Mouse (Mus musculus) midbrain, embryonic 10.5 days (tissue): ENCODE measurements around the gene Wdr18. TPM values are rescaled to one million over a fixed set of nuclear protein-coding genes. Genes with fewer than 3 reads are reported as not detected.

ENCODE experiments used
- DNase-seq: peaks from one replicate; pipeline ENCODE4 v3.0.0-alpha.2; 2017; ENCODE audit warnings: low spot score
- H3K27ac ChIP-seq: fragments of 300-500 bp; sonication (generic); replicated peaks from 2 replicates; pipeline ENCODE4 v1.5.1; 2016; ENCODE audit warnings: mild to moderate bottlenecking
- H3K27me3 ChIP-seq: fragments of 300-500 bp; sonication (generic); 2 replicates; pipeline ENCODE4 v1.6.1; 2016; ENCODE audit warnings: low read depth, mild to moderate bottlenecking; ENCODE audit not compliant: poor library complexity, severe bottlenecking
- H3K36me3 ChIP-seq: fragments of 300-500 bp; sonication (generic); 2 replicates; pipeline ENCODE4 v1.6.1; 2016; ENCODE audit warnings: mild to moderate bottlenecking, moderate library complexity
- H3K4me1 ChIP-seq: fragments of 300-500 bp; sonication (generic); 2 replicates; pipeline ENCODE4 v1.6.1; 2016
- H3K4me3 ChIP-seq: fragments of 300-500 bp; sonication (generic); 2 replicates; pipeline ENCODE4 v1.5.1; 2016; ENCODE audit warnings: mild to moderate bottlenecking, moderate library complexity
- H3K9me3 ChIP-seq: fragments of 300-500 bp; sonication (generic); replicated peaks from 2 replicates; pipeline ENCODE4 v1.6.1; 2016; ENCODE audit warnings: mild to moderate bottlenecking
- WGBS: fragments of 180-500 bp; shearing (Covaris S2); methylation state at CpG from one replicate; pipeline ENCODE4 v1.1.7; 2016; 5-methylcytosine and 5-hydroxymethylcytosine counted together
- polyA plus RNA-seq: library from polyadenylated mRNA; unstranded; fragments of >200 nt; fragmentation: Nextera tagmentation; extraction: Ambion mirVana; gene quantifications from 2 replicates; pipeline ENCODE4 v1.2.1, GENCODE M21; 2016

The Wdr18 gene
- polyA plus RNA-seq, 1 experiment from 2014 or later: 155 TPM

DNA sequence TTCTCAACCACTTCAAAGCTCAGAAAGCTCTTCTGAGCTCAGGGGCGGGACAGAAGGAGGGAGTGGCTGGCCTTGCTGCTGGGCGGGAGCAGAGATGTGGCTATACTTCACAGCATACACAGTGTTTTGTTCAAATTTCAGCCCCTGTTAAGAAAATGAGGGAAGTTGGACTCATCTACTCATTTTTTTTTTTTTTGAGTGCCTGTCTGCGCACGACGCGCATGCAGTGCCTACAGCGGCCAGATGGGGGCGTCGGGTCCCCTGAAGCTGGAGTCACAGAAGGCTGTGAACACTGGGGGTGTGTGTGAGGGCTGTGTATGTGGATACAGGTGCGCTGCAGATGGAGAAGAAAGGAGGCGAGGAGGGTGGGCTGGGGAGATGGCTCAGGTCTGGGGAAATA lies 27.0 kb downstream of the Wdr18 start:
- WGBS: 4% methylated on average over 11 of the region's 11 CpGs
- Histone ChIP-seq H3K27me3 (peaks cover 53% of the 10 kb centered on the region), H3K36me3 (peaks cover 14% of the 10 kb centered on the region; the same call in 1 of the 2 replicates), H3K27ac (no peak overlapping the region), H3K9me3 (peaks cover 13% of the 10 kb centered on the region), H3K4me3 (peak overlapping the region; percentile 56; the same call in 1 of the 2 replicates), H3K4me1 (peaks cover 64% of the 10 kb centered on the region)
- DNase-seq: peak; percentile 85

DNA sequence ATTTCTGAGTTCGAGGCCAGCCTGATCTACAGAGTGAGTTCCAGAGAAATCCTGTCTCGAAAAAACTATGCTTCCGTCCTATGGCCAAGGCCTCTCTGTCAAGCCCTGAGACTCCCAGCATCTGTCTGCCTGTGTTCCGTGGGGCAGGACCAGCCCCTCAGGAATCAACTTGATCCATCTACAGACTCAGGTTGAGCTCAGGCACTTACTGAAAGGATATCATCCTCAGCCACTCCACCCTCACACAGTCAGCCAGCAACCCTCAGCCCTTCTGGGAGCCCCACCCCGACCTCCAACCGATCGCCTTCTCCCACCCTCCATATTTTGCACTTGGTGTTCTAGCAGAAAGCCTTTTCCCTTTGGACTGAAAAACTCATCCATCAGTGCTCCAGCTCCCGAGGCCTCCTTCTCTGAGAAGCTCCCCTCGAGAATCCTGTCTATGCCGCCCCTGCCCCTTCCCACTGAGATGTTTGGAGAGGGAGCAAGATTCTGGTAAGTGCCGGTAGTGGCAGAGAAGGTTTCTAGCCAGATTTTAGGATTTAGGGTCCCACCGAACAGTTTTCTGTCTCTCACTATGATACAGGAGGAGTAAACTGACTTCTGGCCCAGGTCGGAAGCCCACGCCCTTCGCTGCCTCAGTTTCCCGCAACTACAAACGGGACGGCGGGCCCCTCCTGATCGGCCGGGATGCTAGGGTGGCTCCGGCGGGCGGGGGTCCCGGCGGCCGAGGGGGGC lies 28.0 kb downstream of the Wdr18 start:
- H3K27ac ChIP-seq: peak overlapping the region; percentile 75
- DNase-seq: no peak
- peak overlapping the region; percentile 56 for H3K4me3 ChIP-seq
- peaks cover 17% of the 10 kb centered on the region; the same call in 1 of the 2 replicates for H3K36me3 ChIP-seq
- peaks cover 53% of the 10 kb centered on the region for H3K27me3 ChIP-seq
- H3K4me1 ChIP-seq: peaks cover 57% of the 10 kb centered on the region
- H3K9me3 ChIP-seq: peaks cover 14% of the 10 kb centered on the region
- 11% methylated on average over 27 of the region's 27 CpGs for WGBS

DNA sequence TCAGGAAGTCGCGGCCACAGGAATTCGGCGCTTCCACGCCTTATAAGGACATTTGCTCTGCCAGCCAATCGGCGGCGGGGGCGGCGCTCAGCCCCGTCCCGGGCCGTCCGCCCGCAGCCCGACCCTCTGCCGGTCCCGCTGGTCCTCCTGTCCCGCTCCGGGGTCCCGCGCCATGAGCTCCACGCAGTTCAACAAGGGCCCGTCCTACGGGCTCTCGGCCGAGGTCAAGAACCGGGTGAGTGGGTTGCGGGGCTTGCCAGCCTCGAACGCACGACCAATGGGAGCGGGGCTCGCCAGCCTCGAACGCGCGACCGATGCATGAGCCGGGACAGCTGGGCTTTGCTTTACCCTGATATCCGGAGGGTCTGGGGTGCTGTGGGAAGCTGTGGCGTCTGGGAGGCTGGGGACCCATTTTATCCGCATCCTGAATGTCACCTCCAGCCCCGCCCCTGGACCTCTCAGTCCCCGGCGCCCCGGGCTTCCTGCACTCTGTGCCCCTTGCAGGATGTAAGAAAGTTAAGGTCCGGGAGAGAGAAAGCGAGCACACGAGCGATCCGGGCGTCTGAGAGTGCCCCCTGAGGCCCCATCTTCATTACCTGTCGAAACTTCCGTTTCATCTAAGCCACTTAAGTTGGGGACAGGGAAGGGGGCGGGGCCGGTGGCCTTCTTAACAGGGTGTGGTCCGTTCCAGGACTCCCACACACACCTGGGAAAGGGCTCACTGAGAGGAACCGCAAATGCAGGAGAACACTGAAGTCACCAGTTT lies 28.7 kb downstream of the Wdr18 start, which contains the start of gene Cnn2:
Gene Cnn2, plus strand, starts transcription at position 79 of the 766 bp plus-strand sequence.
- peaks cover 22% of the 10 kb centered on the region; the same call in 1 of the 2 replicates for H3K36me3 ChIP-seq
- H3K27me3 ChIP-seq: peaks cover 53% of the 10 kb centered on the region
- whole genome bisulfite sequencing: 1% methylated on average over 59 of the region's 59 CpGs
- DNase-seq: peak; percentile 63
- H3K27ac ChIP-seq: peak within 1 kb of the TSS; percentile 75
- H3K4me1 ChIP-seq: peaks cover 49% of the 10 kb centered on the region
- peak within 1 kb of the TSS; percentile 56 for H3K4me3 ChIP-seq
- H3K9me3 ChIP-seq: peaks cover 14% of the 10 kb centered on the region

DNA sequence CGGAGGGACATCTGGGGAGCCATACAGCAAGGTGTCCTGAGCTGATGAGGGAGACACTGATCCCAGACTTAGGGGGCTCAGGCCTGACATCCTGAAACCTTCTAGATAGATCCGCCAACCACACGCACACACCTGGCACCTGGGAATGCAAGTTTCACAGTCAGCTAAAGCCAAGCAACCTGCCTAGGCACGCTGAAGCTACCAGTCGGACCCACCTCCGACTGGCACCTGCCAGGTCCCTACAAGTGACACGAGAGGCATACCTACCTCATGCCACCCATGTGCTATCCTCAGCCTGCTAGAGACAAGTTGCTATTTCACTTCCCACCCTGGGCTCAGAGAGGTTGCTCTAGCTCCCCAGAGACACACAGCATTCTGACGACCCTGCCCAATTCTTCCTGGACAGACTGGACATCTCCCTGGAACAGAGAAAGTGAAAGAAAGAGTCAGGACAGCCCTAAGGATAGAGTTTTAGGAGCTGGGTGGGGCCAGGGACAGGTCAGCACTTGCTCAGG lies 29.4 kb downstream of the Wdr18 start:
- DNase-seq: no peak
- Histone ChIP-seq H3K9me3 (peaks cover 14% of the 10 kb centered on the region), H3K4me1 (peaks cover 49% of the 10 kb centered on the region)

DNA sequence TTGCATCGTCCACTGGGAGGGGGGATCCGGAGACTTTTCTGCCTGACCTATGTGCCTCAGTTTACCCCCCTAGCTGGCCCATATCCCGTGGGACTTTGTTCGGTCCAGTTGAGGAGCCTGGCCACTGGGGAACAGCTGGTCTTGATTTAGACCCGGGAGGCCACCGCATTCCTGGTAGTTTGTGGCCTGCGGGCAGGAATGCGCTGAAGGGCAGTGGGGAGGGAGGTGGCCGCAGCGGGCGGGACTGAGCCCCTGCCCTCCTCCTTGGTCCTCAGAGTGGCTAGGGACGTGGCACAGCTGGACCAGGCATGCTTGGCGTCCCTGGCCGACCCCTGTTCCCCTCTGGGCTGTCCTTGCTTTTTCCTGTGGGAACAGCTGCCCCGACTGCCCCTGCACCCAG lies 29.9 kb downstream of the Wdr18 start:
- peaks cover 29% of the 10 kb centered on the region; the same call in 1 of the 2 replicates for H3K36me3 ChIP-seq
- peaks cover 14% of the 10 kb centered on the region for H3K9me3 ChIP-seq
- DNase-seq: peak; percentile 39
- 13% methylated on average over 15 of the region's 15 CpGs for WGBS
- peak overlapping the region; percentile 23; the same call in 1 of the 2 replicates for H3K27ac ChIP-seq
- peaks cover 49% of the 10 kb centered on the region for H3K4me1 ChIP-seq
- H3K4me3 ChIP-seq: peak overlapping the region; percentile 56
- peaks cover 53% of the 10 kb centered on the region for H3K27me3 ChIP-seq

More for the DNA sequence above, 29.4 kb downstream of the Wdr18 start:
- peaks cover 25% of the 10 kb centered on the region; the same call in 1 of the 2 replicates for H3K36me3 ChIP-seq
- peak overlapping the region; percentile 56 for H3K4me3 ChIP-seq
- peak overlapping the region; percentile 23; the same call in 1 of the 2 replicates for H3K27ac ChIP-seq
- WGBS: 40% methylated on average over 8 of the region's 8 CpGs
- peaks cover 53% of the 10 kb centered on the region for H3K27me3 ChIP-seq

DNA sequence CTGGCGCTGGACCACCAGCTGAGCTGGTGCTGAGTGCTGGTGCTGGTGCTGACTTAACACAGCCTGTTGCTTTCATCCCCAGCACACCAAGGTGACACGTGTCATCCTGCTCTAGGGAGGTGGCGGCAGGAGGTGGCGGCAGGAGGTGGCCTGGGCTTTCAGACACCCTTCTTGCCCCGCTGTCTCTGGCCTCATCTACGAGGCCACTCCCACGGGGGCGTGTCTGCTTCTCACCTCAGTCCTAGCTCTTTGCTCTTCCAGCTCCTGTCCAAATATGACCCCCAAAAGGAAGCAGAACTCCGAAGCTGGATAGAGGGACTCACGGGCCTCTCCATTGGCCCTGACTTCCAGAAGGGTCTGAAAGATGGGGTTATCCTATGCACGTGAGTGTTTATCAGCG lies 31.1 kb downstream of the Wdr18 start:
- Histone ChIP-seq H3K36me3 (peaks cover 29% of the 10 kb centered on the region; the same call in 1 of the 2 replicates), H3K4me1 (peaks cover 47% of the 10 kb centered on the region), H3K27me3 (peaks cover 53% of the 10 kb centered on the region), H3K4me3 (0 out of 2 replicates have a peak overlapping the region, but pooled peaks have one; percentile 14), H3K9me3 (peaks cover 14% of the 10 kb centered on the region), H3K27ac (no peak overlapping the region)
- no peak for DNase-seq
- 59% methylated on average over 12 of the region's 12 CpGs for WGBS

DNA sequence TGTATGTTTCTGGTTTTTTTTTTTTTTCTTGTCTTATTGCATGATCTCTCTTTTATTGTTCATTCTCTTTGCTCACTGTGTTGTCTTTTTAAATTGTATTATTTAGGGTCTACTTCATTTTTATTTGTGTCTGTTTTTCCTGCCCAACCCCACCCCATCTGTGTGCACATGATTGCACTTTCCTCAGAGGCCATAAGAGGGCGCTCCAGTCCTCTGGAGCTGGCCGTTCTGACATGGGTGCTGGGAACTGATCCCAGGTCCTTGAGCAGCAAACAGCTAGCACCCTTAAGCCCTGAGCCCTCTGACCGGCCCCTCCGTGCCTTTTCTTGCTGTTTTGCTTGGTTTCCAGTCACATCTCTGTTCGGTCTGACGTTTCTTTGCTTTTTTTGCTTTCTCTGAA lies 31.6 kb downstream of the Wdr18 start:
- no peak for DNase-seq
- Histone ChIP-seq H3K9me3 (peaks cover 14% of the 10 kb centered on the region), H3K4me3 (no peak overlapping the region), H3K27me3 (peaks cover 48% of the 10 kb centered on the region), H3K4me1 (peaks cover 47% of the 10 kb centered on the region), H3K27ac (no peak overlapping the region), H3K36me3 (peaks cover 29% of the 10 kb centered on the region; the same call in 1 of the 2 replicates)
- WGBS: 86% methylated on average over 6 of the region's 6 CpGs

DNA sequence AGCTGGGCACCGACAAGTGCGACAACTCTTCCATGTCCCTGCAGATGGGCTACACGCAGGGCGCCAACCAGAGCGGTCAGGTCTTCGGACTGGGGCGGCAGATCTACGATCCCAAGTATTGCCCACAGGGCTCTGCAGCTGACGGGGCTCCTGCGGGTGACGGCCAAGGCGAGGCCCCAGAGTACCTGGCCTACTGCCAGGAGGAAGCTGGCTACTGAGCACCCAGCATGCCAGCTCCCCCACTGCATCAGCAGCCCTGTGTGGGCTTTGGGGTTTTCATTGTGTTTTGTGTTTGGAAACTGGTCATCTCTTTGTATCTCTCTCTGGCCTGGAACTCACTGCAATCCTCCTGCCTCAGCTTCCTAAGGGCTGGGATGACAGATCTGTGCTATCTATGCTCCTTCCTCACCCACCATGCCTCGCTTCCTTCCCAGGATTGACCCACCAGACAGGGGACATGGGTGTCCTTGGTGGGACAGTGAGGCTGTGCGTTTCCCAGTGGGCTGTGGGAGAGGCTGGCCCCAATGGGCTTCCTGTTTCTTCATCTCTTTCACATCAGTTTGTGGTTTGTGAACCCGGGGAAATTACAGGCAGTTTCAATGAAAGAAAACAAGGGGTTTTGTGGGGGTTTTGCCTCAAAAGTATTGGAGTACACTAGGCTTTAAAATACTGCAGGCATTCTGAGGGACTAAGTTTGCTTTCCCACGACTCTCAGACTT lies 34.6 kb downstream of the Wdr18 start:
- Histone ChIP-seq H3K9me3 (peaks cover 14% of the 10 kb centered on the region), H3K27me3 (peaks cover 39% of the 10 kb centered on the region)
- WGBS: 93% methylated on average over 16 of the region's 16 CpGs

DNA sequence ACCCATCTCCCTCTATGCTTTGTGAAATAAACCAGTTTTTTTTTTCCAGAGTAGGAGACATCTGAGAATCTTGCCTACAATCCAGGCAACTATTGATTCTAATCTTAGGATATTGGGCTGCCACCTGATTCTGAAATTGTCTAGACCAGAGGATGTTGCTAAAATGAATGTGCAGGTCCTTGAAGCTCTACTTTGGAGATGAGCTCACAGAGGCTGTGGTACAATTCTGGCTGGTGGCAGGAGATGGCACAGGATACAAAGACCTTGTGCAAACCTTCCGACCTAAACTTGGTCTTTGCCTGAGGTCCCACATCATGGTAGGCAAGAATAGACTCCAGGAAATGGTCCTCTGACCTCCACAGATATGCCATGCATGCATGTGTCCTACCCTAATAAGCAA lies 35.7 kb downstream of the Wdr18 start:
- Histone ChIP-seq H3K9me3 (peaks cover 14% of the 10 kb centered on the region), H3K27me3 (peaks cover 37% of the 10 kb centered on the region), H3K27ac (peak overlapping the region; percentile 82), H3K4me3 (peak overlapping the region; percentile 61; the same call in 1 of the 2 replicates), H3K4me1 (peaks cover 31% of the 10 kb centered on the region), H3K36me3 (peaks cover 29% of the 10 kb centered on the region; the same call in 1 of the 2 replicates)
- DNase-seq: no peak
- 92% methylated on average over 1 of the region's 1 CpGs for WGBS

More for the DNA sequence above, 34.6 kb downstream of the Wdr18 start:
- no peak overlapping the region for H3K4me3 ChIP-seq
- no peak for DNase-seq
- H3K27ac ChIP-seq: no peak overlapping the region
- H3K36me3 ChIP-seq: peaks cover 29% of the 10 kb centered on the region; the same call in 1 of the 2 replicates
- H3K4me1 ChIP-seq: peaks cover 38% of the 10 kb centered on the region

DNA sequence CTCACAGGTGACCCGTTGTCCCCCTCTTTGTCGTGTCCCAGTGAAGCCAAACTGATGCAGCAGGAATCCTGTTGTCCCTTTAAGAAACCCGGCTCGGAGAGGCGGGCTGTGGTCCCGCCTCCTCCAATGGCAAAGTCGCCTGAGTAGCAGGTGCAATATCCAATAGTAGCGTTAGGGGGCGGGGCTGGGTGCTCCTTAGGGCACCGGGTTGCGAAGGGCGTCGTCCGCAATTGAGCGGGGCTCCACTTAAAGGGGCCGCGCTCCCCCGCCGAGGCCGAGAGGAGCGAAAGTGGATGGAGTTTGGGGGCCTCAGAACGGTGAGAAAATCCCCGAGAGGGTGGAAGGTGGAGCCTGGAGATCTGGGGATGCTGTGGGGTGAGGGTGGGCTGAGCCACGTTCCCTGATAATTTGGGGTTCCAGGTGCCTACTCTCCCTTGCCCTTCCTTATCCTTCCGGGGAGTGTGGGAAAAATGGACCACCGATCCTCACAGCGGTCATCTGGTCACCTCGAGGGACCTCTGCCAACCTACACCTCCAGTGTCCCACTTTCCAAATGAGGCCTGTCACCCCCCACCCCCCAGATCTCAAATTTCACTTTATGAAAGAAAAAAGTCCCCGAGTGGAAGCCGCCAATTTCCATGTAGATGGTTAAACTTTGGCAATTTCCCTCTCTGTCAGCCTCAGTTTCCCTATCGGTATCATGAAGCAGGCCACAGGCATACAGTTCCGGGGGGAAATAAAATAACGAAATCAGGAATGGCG lies 36.5 kb downstream of the Wdr18 start, which contains the start of gene Abca7:
Gene Abca7, plus strand, starts transcription at position 223 of the 762 bp plus-strand sequence.
- H3K4me1 ChIP-seq: peaks cover 28% of the 10 kb centered on the region
- peaks cover 23% of the 10 kb centered on the region; the same call in 1 of the 2 replicates for H3K36me3 ChIP-seq
- WGBS: under 1% methylated on average over 34 of the region's 34 CpGs
- H3K4me3 ChIP-seq: peak within 1 kb of the TSS; percentile 61
- peak within 1 kb of the TSS; percentile 82 for H3K27ac ChIP-seq
- H3K27me3 ChIP-seq: peaks cover 38% of the 10 kb centered on the region
- H3K9me3 ChIP-seq: peaks cover 6% of the 10 kb centered on the region; the same call in 1 of the 2 replicates
- peak; percentile 95 for DNase-seq

DNA sequence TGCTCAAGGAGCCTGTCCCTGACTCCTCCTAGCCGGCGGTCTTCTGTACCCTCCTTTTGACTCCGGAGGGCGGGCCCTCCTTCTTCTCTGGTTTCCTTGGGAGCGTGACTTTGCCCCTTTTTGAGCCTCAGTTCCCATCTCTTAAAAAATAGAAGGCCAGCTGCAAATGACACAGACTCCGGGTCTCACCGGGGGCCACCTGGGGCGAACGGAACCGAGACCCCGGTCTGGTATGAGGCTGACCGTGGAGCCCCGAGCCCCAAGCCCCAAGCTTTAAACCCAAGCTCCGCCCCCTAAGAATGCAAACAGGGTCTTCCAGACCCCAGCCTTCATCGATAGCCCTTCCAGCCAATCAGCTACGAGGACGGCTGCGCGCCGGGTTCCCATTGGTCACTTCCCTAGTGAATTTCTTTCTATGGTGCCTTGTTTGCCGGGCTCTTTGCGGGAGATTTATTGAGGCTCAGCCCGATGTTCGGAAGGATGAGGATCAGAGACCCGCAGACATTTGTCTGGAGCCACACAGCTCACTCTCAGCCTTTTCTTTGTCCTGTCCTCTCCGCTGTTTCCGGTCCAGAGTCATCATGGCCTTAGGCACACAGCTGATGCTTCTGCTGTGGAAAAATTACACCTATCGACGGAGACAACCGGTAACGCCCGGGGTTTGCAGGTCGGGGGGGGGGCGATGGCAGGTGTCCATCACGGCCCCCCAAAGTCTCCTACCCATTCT lies 37.2 kb downstream of the Wdr18 start:
- H3K27ac ChIP-seq: peak overlapping the region; percentile 82
- H3K9me3 ChIP-seq: no peaks in the 10 kb centered on the region; the same call in 1 of the 2 replicates
- H3K4me1 ChIP-seq: peaks cover 31% of the 10 kb centered on the region
- 1% methylated on average over 35 of the region's 35 CpGs for WGBS
- DNase-seq: peak; percentile 92
- peaks cover 17% of the 10 kb centered on the region; the same call in 1 of the 2 replicates for H3K36me3 ChIP-seq
- peak overlapping the region; percentile 61 for H3K4me3 ChIP-seq
- H3K27me3 ChIP-seq: peaks cover 45% of the 10 kb centered on the region
